Mouse (Mus musculus): ENCODE results near the gene Bysl.

GRCm38 (mm10) chr17:47632181-47632840 lies 21.0 kb upstream of the Bysl start:
- TF ChIP-seq CTCF (IDR thresholded peaks at IDR 0.05; ENCODE audit: low read depth, low read length) (no peak), POLR2A (IDR thresholded peaks at IDR 0.05; ENCODE audit: extremely low read depth, insufficient read depth, low read length) (no peak)

All from liver, adult 2 months (tissue).